Mouse (Mus musculus) embryonic facial prominence, embryonic 10.5 days (tissue): ENCODE data around the gene Epb42. TPM values are rescaled to one million over a fixed set of nuclear protein-coding genes. Genes with fewer than 3 reads are reported as not detected.
"Not testable (repeated sequence)": the region's sequence is repeated elsewhere in the genome, so short reads cannot be mapped to it uniquely, and the experiment has no call there.

Source experiments
- DNase-seq: peaks from one replicate; pipeline ENCODE4 v3.0.0-alpha.2; 2017; ENCODE audit warnings: low spot score
- H3K27ac ChIP-seq: fragments of 300-500 bp; sonication (generic); replicated peaks from 2 replicates; pipeline ENCODE4 v1.5.1; 2016; ENCODE audit warnings: mild to moderate bottlenecking
- H3K27me3 ChIP-seq: fragments of 300-500 bp; sonication (generic); replicated peaks from 2 replicates; pipeline ENCODE4 v1.6.1; 2016; ENCODE audit warnings: low read depth, mild to moderate bottlenecking; ENCODE audit not compliant: poor library complexity, severe bottlenecking
- H3K36me3 ChIP-seq: fragments of 300-500 bp; sonication (generic); replicated peaks from 2 replicates; pipeline ENCODE4 v1.6.1; 2016; ENCODE audit warnings: mild to moderate bottlenecking, moderate library complexity
- H3K4me1 ChIP-seq: fragments of 300-500 bp; sonication (generic); 2 replicates; pipeline ENCODE4 v1.6.1; 2016
- H3K4me3 ChIP-seq: fragments of 300-500 bp; sonication (generic); 2 replicates; pipeline ENCODE4 v1.5.1; 2016; ENCODE audit warnings: mild to moderate bottlenecking, moderate library complexity
- H3K9me3 ChIP-seq: fragments of 300-500 bp; sonication (generic); 2 replicates; pipeline ENCODE4 v1.6.1; 2016; ENCODE audit warnings: mild to moderate bottlenecking
- WGBS: fragments of 180-500 bp; shearing (Covaris S2); methylation state at CpG from one replicate; pipeline ENCODE4 v1.1.7; 2016; 5-methylcytosine and 5-hydroxymethylcytosine counted together
- polyA plus RNA-seq: library from polyadenylated mRNA; unstranded; fragments of >200 nt; fragmentation: Nextera tagmentation; extraction: Ambion mirVana; gene quantifications from 2 replicates; pipeline ENCODE4 v1.2.1, GENCODE M21; 2016

The Epb42 gene
- polyA plus RNA-seq, 1 experiment from 2014 or later, result 5.1 TPM

DNA sequence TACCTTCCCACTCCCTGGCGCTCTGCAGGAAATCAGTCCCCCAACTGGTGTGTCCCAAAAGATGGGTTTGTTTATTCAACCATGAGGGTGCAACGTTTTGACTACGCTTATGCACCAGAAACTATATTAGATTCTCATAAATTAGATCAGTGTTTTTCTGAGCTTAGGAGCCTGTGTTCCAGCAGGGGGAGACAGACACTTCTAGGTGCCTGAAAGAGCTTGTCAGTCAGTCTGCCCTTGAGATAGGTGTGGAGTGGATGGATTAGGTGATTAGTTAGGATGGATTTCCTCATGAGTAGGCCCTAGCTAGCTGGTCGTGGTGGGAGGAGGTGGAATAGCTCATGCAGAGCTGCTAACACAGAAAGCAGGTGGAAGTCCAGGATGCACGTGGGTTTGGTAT, 4.2 kb upstream of the Epb42 start:
- no peak overlapping the region for H3K4me3 ChIP-seq
- H3K27me3 ChIP-seq, result no peaks in the 10 kb centered on the region
- H3K36me3 ChIP-seq, result no peaks in the 10 kb centered on the region
- no peak overlapping the region for H3K27ac ChIP-seq
- no peaks in the 10 kb centered on the region for H3K4me1 ChIP-seq
- no peaks in the 10 kb centered on the region for H3K9me3 ChIP-seq
- WGBS, result 57% methylated on average over 5 of the region's 5 CpGs
- DNase-seq, result no peak

DNA sequence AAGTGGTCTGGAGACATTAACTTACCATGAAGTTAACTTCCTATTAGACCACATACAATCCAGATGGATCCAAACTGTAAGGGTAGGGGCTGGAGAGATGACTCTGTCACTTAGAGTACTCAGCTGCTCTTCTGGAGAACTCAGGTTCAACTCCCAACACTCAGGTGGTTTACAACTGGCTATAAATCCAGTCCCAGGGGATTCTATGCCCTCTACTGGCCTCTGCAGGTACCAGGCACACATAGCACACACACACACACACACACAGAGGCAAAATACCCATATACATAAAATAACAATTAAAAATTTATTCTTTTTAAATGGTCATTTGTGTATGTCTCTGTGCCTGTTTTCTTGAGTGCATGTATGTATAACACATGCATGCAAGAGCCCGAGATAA, 2.5 kb upstream of the Epb42 start:
- whole genome bisulfite sequencing, result 88% methylated on average over 1 of the region's 1 CpGs
- no peaks in the 10 kb centered on the region for H3K4me1 ChIP-seq
- H3K9me3 ChIP-seq, result no peaks in the 10 kb centered on the region
- H3K36me3 ChIP-seq, result no peaks in the 10 kb centered on the region
- H3K4me3 ChIP-seq, result no peak overlapping the region
- no peaks in the 10 kb centered on the region for H3K27me3 ChIP-seq
- H3K27ac ChIP-seq, result no peak overlapping the region
- no peak for DNase-seq

DNA sequence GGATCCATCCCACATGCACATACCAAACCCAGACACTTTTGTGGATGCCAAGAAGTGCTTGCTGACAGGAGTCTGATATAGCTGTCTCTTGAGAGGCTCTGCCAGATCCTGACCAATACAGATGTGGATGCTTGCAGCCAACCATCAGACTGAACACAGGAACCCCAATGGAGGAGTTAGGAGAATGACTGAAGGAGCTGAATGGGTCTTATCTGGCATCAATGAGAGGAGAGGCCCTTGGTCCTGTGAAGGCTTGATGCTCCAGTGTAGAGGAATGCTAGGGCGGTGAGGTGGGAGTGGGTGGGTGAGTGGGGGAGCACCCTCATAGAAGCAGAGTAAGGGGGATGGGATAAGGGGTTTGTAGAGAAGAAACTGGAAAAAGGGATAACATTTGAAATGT, 2.0 kb upstream of the Epb42 start:
- not testable (repeated sequence) for H3K27ac ChIP-seq, DNase-seq, H3K4me1 ChIP-seq, H3K9me3 ChIP-seq, H3K4me3 ChIP-seq, H3K27me3 ChIP-seq, H3K36me3 ChIP-seq
- 87% methylated on average over 1 of the region's 1 CpGs for WGBS

DNA sequence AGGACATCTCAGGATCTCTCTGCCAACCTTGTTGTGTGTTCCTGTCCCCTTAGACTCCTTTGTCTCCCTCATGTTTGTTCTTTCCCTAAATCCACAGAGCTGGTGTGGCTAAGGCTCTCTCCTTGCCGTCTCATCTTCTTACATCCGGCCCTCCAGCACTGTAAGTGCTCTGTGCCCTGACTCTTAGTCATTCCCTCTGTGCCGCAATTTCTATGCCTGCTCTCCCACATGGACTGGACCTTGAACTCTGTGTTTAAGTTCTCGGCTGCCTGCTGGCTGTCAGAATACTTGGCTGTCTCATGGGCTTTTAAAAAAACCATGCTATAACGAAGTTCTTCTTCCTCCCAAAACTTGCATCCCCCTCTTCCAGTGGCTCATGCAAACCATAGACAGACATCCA, 14.0 kb downstream of the Epb42 start:
- H3K27me3 ChIP-seq, result no peaks in the 10 kb centered on the region
- H3K36me3 ChIP-seq, result peaks cover 2% of the 10 kb centered on the region
- H3K27ac ChIP-seq, result no peak overlapping the region
- H3K9me3 ChIP-seq, result no peaks in the 10 kb centered on the region
- no peaks in the 10 kb centered on the region for H3K4me1 ChIP-seq
- H3K4me3 ChIP-seq, result no peak overlapping the region
- WGBS, result 77% methylated on average over 5 of the region's 5 CpGs
- no peak for DNase-seq

DNA sequence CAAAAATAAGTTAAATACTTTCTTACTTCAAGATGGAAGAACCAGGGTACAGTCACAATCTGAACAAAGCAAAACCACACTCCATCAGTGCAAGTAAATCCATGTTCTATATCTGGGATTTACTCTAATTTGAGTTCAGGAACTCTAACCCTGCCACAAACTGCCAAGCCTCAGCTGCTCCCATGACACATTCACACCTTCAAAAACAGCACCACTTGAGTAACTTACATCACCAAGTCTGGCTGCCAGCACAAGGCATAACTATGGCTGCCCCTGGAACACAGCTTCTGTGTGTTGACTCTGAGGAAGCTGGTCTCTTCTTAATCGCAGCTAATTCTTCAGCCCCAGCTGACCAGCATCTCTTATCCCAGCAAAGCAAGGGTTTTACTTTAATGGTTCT, 19.7 kb downstream of the Epb42 start:
- Histone ChIP-seq H3K9me3 (no peaks in the 10 kb centered on the region), H3K27ac (no peak overlapping the region), H3K27me3 (no peaks in the 10 kb centered on the region), H3K4me1 (no peaks in the 10 kb centered on the region), H3K4me3 (no peak overlapping the region), H3K36me3 (peaks cover 46% of the 10 kb centered on the region)
- DNase-seq, result no peak
- WGBS, result 94% methylated on average over 1 of the region's 1 CpGs

DNA sequence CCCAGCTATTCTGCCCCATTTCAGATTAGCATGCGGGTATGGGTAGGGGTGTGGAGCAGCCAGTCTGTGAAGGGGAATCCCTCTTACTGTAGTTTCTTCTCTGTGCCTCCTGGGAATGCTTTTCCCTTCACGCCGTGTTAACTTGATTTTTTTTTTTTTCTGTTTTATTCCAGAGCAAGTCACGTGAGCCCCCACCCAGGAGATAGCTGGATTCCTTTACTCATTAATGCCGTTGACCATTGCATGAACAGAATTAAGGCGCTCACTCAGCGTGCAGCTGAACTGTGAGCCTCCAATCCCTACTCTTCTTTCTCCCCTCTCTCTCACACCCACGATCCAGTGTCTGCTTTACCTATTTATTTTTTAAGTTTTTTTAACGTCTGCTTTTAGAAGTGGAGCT, 20.6 kb downstream of the Epb42 start:
- Histone ChIP-seq H3K4me3 (no peak overlapping the region), H3K27ac (no peak overlapping the region), H3K4me1 (no peaks in the 10 kb centered on the region), H3K9me3 (no peaks in the 10 kb centered on the region), H3K36me3 (peaks cover 54% of the 10 kb centered on the region), H3K27me3 (no peaks in the 10 kb centered on the region)
- 89% methylated on average over 9 of the region's 9 CpGs for WGBS
- no peak for DNase-seq

DNA sequence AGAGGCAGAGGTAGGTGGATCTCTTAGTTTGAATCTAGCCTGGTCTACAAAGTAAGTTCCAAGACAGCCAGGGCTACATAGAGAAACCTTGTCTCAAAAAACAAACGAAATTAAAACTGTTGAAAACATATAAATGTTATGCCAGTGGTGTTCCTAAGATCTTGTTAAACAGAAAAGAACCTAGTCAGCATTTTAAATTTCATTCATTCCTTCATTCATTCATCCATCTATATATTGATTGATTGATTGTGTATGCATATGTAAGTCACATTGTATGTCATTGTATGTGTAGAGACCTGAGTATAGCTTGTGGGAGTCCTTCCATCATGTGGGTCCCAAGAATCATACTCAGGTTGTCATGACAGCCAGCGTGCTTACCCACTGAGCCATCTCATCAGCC, 21.4 kb downstream of the Epb42 start:
- H3K36me3 ChIP-seq, result peaks cover 54% of the 10 kb centered on the region
- H3K27me3 ChIP-seq, result no peaks in the 10 kb centered on the region
- no peak for DNase-seq
- no peaks in the 10 kb centered on the region for H3K9me3 ChIP-seq
- H3K4me1 ChIP-seq, result no peaks in the 10 kb centered on the region
- 79% methylated on average over 2 of the region's 2 CpGs for WGBS
- H3K4me3 ChIP-seq, result no peak overlapping the region
- no peak overlapping the region for H3K27ac ChIP-seq

DNA sequence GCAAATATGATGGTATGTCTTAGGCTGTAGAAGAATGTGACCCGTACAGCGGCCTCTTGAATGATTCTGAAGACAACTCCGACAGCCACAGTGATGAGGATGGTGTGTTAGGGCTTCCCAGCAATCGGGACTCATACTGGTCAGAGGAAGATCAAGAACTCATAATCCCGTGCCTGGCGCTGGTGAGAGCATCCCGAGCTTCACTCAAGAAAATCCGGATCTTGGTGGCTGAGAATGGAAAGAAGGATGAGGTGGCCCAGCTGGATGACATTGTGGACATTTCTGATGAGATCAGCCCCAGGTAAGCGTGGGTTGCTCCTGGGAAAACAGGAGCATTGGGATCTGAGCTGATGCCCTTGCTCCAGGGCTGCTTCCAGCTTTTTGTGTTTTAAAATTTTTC, 24.2 kb downstream of the Epb42 start:
- H3K4me1 ChIP-seq, result peaks cover 13% of the 10 kb centered on the region
- no peaks in the 10 kb centered on the region for H3K9me3 ChIP-seq
- no peaks in the 10 kb centered on the region for H3K27me3 ChIP-seq
- H3K36me3 ChIP-seq, result peaks cover 50% of the 10 kb centered on the region
- H3K27ac ChIP-seq, result no peak overlapping the region
- DNase-seq, result no peak
- H3K4me3 ChIP-seq, result no peak overlapping the region
- WGBS, result 92% methylated on average over 9 of the region's 9 CpGs

DNA sequence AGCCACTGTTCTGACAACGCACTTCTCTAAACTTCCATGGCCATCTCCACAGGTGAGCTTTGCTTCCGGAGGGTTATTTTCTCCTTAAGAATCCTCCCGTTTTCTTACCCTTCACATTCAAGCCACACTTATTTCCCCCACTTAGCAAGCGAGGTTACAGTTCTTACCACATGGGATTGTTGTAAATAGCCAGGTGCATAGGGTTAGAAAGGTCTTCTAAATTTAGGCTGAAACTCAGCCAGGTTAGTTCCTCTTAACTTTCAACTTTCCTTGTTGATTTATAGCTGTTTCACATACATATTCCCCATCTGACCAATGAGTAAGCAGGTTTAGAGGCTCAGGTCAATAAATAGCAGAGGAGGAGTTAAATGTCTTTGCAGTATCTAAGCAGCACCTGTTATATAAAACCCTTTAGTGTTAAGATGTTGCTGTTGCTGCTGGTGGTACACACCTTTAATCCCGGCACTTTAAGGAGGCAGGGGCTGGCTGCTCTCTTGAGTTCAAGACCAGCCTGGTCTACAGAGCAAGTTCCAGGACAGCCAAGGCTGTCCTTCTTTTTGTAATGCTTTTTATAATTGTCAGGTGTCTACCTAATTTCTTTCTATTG, 27.7 kb downstream of the Epb42 start:
- Histone ChIP-seq H3K27me3 (no peaks in the 10 kb centered on the region), H3K36me3 (peaks cover 27% of the 10 kb centered on the region), H3K4me3 (peak overlapping the region; percentile 90), H3K9me3 (no peaks in the 10 kb centered on the region), H3K27ac (no peak overlapping the region), H3K4me1 (peaks cover 13% of the 10 kb centered on the region)
- WGBS, result 30% methylated on average over 5 of the region's 5 CpGs
- DNase-seq, result no peak

DNA sequence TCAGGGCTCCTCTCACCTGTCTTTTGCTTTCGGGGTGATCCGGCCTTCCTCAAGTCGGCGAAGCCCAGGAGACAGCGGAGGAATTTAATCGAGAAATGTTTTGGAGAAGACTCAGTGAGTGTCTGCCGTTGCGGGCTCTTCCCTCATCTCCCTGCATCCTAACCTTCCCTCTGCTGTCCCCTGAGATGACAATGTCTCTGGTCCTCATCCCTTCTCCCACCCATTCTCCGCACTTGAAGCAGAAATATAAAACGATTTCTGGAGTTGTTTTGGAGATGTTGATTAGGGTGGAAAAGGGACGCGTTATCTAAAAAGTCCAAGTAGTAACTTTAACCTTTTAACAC, 28.2 kb downstream of the Epb42 start:
- H3K27me3 ChIP-seq, result no peaks in the 10 kb centered on the region
- no peak for DNase-seq
- WGBS, result 2% methylated on average over 12 of the region's 12 CpGs
- peak overlapping the region; percentile 81 for H3K27ac ChIP-seq
- peaks cover 13% of the 10 kb centered on the region for H3K4me1 ChIP-seq
- H3K9me3 ChIP-seq, result no peaks in the 10 kb centered on the region
- peak overlapping the region; percentile 90 for H3K4me3 ChIP-seq
- peaks cover 24% of the 10 kb centered on the region for H3K36me3 ChIP-seq

DNA sequence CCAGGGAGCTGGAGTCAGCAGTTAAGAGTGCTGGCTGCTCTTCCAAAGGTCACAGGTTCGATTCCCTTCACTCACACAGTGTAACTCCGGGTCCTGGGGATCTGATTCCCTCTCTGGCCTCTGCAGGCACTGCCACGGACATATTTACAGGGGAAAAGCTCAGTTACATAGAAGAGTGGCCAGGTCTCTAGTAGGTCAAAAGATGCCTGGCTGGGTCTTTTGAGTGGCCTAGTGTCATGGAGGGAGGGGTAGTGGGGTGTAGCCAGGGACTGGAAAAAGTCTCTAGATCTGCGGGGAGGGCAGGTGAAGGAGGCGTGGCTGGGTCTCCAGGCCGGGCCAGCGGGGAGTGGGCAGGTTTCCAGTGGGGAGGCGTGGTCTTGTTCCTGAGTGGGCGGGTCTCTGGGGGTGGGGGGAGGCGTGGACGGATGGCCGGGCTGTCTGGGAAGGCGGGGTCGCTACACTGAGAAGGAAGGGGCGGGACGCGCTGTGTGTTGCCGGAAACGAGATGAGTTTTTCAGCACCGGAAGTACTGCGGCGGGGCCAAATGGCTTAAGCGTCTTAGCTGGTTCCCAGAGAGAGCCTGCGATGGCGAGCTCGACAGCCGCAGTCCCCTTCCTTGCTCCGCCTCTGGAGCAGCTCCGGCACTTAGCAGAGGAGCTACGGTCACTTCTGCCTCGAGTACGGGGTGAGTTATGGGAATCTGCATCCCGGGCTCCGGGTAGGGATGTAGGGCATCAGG, 28.8 kb downstream of the Epb42 start, which contains the start of gene Ccndbp1:
TSS of gene Ccndbp1 (plus strand) at position 479 of the 739 bp plus-strand sequence.
- Histone ChIP-seq H3K36me3 (peaks cover 18% of the 10 kb centered on the region), H3K4me3 (peak within 1 kb of the TSS; percentile 90), H3K27ac (peak within 1 kb of the TSS; percentile 81), H3K4me1 (peaks cover 13% of the 10 kb centered on the region), H3K9me3 (no peaks in the 10 kb centered on the region), H3K27me3 (no peaks in the 10 kb centered on the region)
- WGBS, result 2% methylated on average over 34 of the region's 34 CpGs
- peak; percentile 94 for DNase-seq

DNA sequence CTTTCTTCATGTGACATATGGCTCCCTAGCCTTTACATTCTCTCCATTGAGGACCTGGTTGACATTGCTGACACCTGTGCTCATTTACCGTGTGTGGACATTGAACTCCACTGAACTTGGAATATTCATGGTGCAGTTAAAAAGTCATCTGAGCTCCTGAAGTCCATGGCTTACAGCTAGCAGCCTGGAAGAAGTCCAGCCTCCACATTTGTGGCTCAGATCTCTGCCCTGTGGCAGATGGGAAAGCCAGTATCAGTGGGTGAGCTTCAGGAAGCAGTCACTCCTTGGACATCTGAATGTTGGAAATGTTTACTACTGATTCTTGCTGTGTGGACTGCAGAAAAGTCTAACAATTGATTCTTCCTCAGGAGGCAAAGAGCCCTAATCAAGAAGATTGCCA, 29.9 kb downstream of the Epb42 start:
- DNase-seq, result no peak
- 85% methylated on average over 1 of the region's 1 CpGs for WGBS
- no peaks in the 10 kb centered on the region for H3K9me3 ChIP-seq
- H3K27me3 ChIP-seq, result no peaks in the 10 kb centered on the region
- H3K27ac ChIP-seq, result no peak overlapping the region
- H3K4me3 ChIP-seq, result no peak overlapping the region
- H3K36me3 ChIP-seq, result peaks cover 7% of the 10 kb centered on the region; the same call in 1 of the 2 replicates
- peaks cover 13% of the 10 kb centered on the region for H3K4me1 ChIP-seq

DNA sequence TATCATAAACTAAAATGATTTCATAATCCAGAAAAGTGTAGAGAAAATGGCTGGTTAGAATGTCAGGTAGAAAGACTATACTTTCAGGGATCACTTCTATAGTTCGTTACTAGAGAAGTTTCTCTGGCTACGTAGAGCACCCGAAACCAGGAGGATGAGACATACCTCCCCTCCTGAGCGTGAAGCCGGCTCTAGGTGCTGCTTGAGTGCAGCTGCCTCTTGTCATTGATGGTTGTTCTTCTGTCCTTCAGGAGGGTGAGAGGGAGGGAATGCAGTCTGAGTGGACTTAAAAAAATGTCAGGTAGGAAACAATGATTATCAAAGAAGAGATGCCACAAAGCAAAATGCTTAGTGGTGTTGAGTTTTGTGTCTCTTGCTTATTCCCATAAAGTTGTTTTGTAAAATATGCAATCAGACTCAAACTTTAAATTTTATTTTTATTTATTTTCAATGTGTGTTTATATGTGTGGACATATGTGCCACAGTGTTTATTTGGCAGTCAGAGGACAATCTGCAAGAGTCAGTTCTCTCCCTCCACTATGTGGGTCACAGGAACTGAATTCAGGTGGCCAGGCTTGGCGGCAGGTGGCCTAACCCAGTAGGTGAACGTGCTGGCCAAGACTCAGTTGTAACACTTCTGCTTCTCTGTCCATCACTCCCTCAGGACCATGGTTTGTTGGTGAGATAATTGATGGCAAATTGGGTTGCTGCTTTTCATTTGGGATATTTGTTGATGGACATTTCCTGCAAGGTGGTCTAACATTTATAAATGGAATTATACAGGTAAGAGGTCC, 32.7 kb downstream of the Epb42 start:
- peaks cover 9% of the 10 kb centered on the region for H3K4me1 ChIP-seq
- no peaks in the 10 kb centered on the region for H3K9me3 ChIP-seq

More for the DNA sequence above, 32.7 kb downstream of the Epb42 start:
- WGBS, result 86% methylated on average over 7 of the region's 7 CpGs
- Histone ChIP-seq H3K4me3 (no peak overlapping the region), H3K36me3 (no peaks in the 10 kb centered on the region), H3K27ac (no peak overlapping the region), H3K27me3 (no peaks in the 10 kb centered on the region)
- DNase-seq, result no peak
